Mouse (Mus musculus) lung, adult 2 months (tissue): Measurements from ENCODE around the gene Pxdn. TPM values are rescaled to one million over a fixed set of nuclear protein-coding genes. Genes with fewer than 3 reads are reported as not detected.

ENCODE experiments used
- DNase-seq: peaks from one replicate; pipeline ENCODE4 v3.0.0; 2022
- H3K4me1 ChIP-seq: fragments of 200-500 bp; 2 replicates; pipeline ENCODE4 v1.6.1; 2011; ENCODE audit warnings: low read length; ENCODE audit not compliant: control insufficient read depth, insufficient read depth
- H3K4me3 ChIP-seq: fragments of 200-500 bp; replicated peaks from 2 replicates; pipeline ENCODE3; 2011; ENCODE audit warnings: low read depth, mild to moderate bottlenecking, control low read depth, low read length; ENCODE audit errors: extremely low read depth
- CTCF ChIP-seq: fragments of 200-500 bp; IDR thresholded peaks from 2 replicates; pipeline ENCODE4 v1.5.1; 2011; ENCODE audit warnings: mild to moderate bottlenecking, low read length, control low read depth; ENCODE audit not compliant: insufficient read depth
- POLR2A ChIP-seq: fragments of 200-500 bp; IDR thresholded peaks from 2 replicates; pipeline ENCODE4 v1.6.1; 2011; ENCODE audit warnings: low read depth, mild to moderate bottlenecking, control low read depth, low read length, borderline replicate concordance; ENCODE audit errors: extremely low read depth
- WGBS: fragments of 180-500 bp; shearing (Covaris S2); methylation state at CpG from one replicate; pipeline ENCODE4 v1.1.7; 2018; 5-methylcytosine and 5-hydroxymethylcytosine counted together
- polyA plus RNA-seq: library from polyadenylated mRNA; depleted of rRNA; stranded (reverse); fragments of >200 nt; gene quantifications from 2 replicates; pipeline ENCODE4 v1.2.3, GENCODE M21; 2012; rRNA removed

Gene Pxdn
- 154 and 186 TPM in 2 replicates for polyA plus RNA-seq

- TF ChIP-seq POLR2A (no peak), CTCF (no peak)
- H3K4me1 ChIP-seq, result peaks cover 2% of the 10 kb centered on the region; the same call in 1 of the 2 replicates
- H3K4me3 ChIP-seq, result peak within 1 kb of the TSS; percentile 84
- WGBS, result 68% methylated on average over 8 of the region's 8 CpGs
- DNase-seq, result no peak
Observed at GRCm38 (mm10) chr12:29937308-29937707, at the start of gene Pxdn. Gene Pxdn, plus strand, starts transcription at chr12:29937608.

- Histone ChIP-seq H3K4me3 (no peak overlapping the region), H3K4me1 (no peaks in the 10 kb centered on the region)
- no peak for TF ChIP-seq POLR2A
- TF ChIP-seq CTCF, result peak; percentile 32
- peak; percentile 33 for DNase-seq
- WGBS, result 19% methylated on average over 3 of the region's 3 CpGs
Observed at GRCm38 (mm10) chr12:29894669-29895068, 42.7 kb upstream of the Pxdn start.

GRCm38 (mm10) chr12:29897533-29898085 lies 39.8 kb upstream of the Pxdn start:
- DNase-seq, result no peak
- no peak for TF ChIP-seq CTCF
- TF ChIP-seq POLR2A, result no peak
- WGBS, result 70% methylated on average over 3 of the region's 3 CpGs
- Histone ChIP-seq H3K4me1 (no peaks in the 10 kb centered on the region), H3K4me3 (no peak overlapping the region)

GRCm38 (mm10) chr12:29904101-29904874 lies 33.1 kb upstream of the Pxdn start:
- H3K4me3 ChIP-seq, result no peak overlapping the region
- 69% methylated on average over 4 of the region's 4 CpGs for WGBS
- no peak for DNase-seq

GRCm38 (mm10) chr12:29907056-29907455 lies 30.4 kb upstream of the Pxdn start:
- DNase-seq, result peak; percentile 59
- 8% methylated on average over 2 of the region's 2 CpGs for WGBS

More at GRCm38 (mm10) chr12:29904101-29904874, 33.1 kb upstream of the Pxdn start:
- peaks cover 5% of the 10 kb centered on the region for H3K4me1 ChIP-seq
- TF ChIP-seq POLR2A (no peak), CTCF (no peak)

GRCm38 (mm10) chr12:29916139-29916538 lies 21.3 kb upstream of the Pxdn start:
- no peak overlapping the region for H3K4me3 ChIP-seq
- no peak for DNase-seq
- TF ChIP-seq POLR2A (no peak), CTCF (no peak)
- no peaks in the 10 kb centered on the region for H3K4me1 ChIP-seq
- 80% methylated on average over 3 of the region's 3 CpGs for WGBS

More at GRCm38 (mm10) chr12:29907056-29907455, 30.4 kb upstream of the Pxdn start:
- TF ChIP-seq CTCF (peak; percentile 78), POLR2A (no peak)
- Histone ChIP-seq H3K4me1 (peaks cover 5% of the 10 kb centered on the region), H3K4me3 (no peak overlapping the region)

- Histone ChIP-seq H3K4me1 (no peaks in the 10 kb centered on the region), H3K4me3 (no peak overlapping the region)
- TF ChIP-seq POLR2A (no peak), CTCF (no peak)
- 88% methylated on average over 6 of the region's 6 CpGs for WGBS
- no peak for DNase-seq
Observed at GRCm38 (mm10) chr12:29916807-29917206, 20.6 kb upstream of the Pxdn start.

GRCm38 (mm10) chr12:29920298-29920697 lies 17.1 kb upstream of the Pxdn start:
- H3K4me3 ChIP-seq, result no peak overlapping the region
- H3K4me1 ChIP-seq, result no peaks in the 10 kb centered on the region
- TF ChIP-seq POLR2A (no peak), CTCF (no peak)
- WGBS, result 59% methylated on average over 7 of the region's 7 CpGs
- DNase-seq, result no peak

- no peaks in the 10 kb centered on the region for H3K4me1 ChIP-seq
- 82% methylated on average over 11 of the region's 11 CpGs for WGBS
- TF ChIP-seq CTCF, result no peak
- no peak for TF ChIP-seq POLR2A
- DNase-seq, result no peak
- no peak overlapping the region for H3K4me3 ChIP-seq
Observed at GRCm38 (mm10) chr12:29921481-29921880, 15.9 kb upstream of the Pxdn start.

- DNase-seq, result peak; percentile 63
- 35% methylated on average over 3 of the region's 3 CpGs for WGBS
Observed at GRCm38 (mm10) chr12:29926896-29927295, 10.5 kb upstream of the Pxdn start.

More at GRCm38 (mm10) chr12:29926896-29927295, 10.5 kb upstream of the Pxdn start:
- no peak overlapping the region for H3K4me3 ChIP-seq
- H3K4me1 ChIP-seq, result peaks cover 3% of the 10 kb centered on the region
- no peak for TF ChIP-seq POLR2A
- peak; percentile 81 for TF ChIP-seq CTCF
